Comparison of ENCODE assay signal across 8 mouse cellular contexts in the genomic region with DNA sequence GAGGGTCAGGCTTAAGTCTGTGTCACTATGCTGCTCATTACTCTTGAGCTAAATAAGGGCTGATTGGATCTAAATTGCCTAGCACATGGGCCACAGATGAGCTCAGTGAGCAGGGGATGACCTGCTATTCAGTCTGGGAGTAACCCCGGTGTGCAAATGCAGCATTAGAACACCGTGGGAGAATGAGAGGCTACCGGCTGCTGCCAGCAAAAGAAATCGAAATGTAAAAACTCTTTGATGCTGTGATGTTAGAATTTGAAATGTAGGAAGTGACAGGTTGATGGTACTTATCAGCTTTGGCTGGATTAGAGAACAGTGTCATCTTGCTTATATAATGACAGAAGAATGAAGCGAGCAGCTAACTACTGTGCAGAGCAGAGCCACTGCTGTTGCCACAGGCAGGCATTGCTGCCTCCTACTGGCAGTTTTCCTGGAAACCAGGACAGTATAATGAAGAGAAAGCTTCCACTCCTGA. TPM values are rescaled to one million over a fixed set of nuclear protein-coding genes. Genes with fewer than 3 reads are reported as not detected.
DNase-seq lines count a peak whose midpoint lies in the region; ATAC-seq lines count a peak whose summit lies in the region.

No protein-coding gene starts in this region.

- H3K9ac ChIP-seq in hindbrain, embryonic 13.5 days = no peak overlapping the region

- H3K9me3 ChIP-seq in hindbrain, embryonic 13.5 days = no peaks in the 10 kb centered on the region

- no peaks in the 10 kb centered on the region for H3K36me3 ChIP-seq in hindbrain, embryonic 13.5 days

- WGBS in hindbrain, embryonic 13.5 days = 33% methylated on average over 5 of the region's 5 CpGs

- peak overlapping the region; percentile 0; the same call in 1 of the 2 replicates for H3K27ac ChIP-seq in hindbrain, embryonic 13.5 days

- peak; percentile 8 for DNase-seq in ovary, postnatal 36 days (ENCODE audit: low spot score)
- DNase-seq in ovary, adult 18-20 months (ENCODE audit: low spot score) = no peak
- peak; percentile 53 to 75 for DNase-seq in cerebellum, postnatal 25 days
- peak; percentile 58 to 70 for DNase-seq in layer of hippocampus, postnatal 10 days (ENCODE audit: low spot score in 2 of 2)
- peak; percentile 13 for DNase-seq in naive thymus-derived CD4-positive, alpha-beta T cell, adult 2 months (ENCODE audit: low read depth)
- DNase-seq in spleen, postnatal 10 days (ENCODE audit: low spot score in 2 of 2) = no peak
- no peak for DNase-seq in heart, adult 18-20 months

- H3K27me3 ChIP-seq in hindbrain, embryonic 13.5 days = no peaks in the 10 kb centered on the region

- peak overlapping the region; percentile 1; the same call in 1 of the 2 replicates for H3K4me2 ChIP-seq in hindbrain, embryonic 13.5 days

- no peak overlapping the region for H3K4me3 ChIP-seq in hindbrain, embryonic 13.5 days

- peaks cover 8% of the 10 kb centered on the region; the same call in 1 of the 2 replicates for H3K4me1 ChIP-seq in hindbrain, embryonic 13.5 days (replicated peaks)

- peak; percentile 95 for ATAC-seq in hindbrain, embryonic 13.5 days (ENCODE audit: low FRiP score)

RNA-seq across cellular contexts. Expression of a gene that starts 48.5 kb away (rescaled TPM):
- 7.4 and 9.9 TPM in 2 replicates for polyA plus RNA-seq in hindbrain, embryonic 13.5 days (2015; fragmentation: Nextera tagmentation; extraction: Ambion mirVana)
- 1 to 10 TPM; 2.7 to 3.3 TPM for total RNA-seq in layer of hippocampus, postnatal 10 days (2021)
- under 1 TPM; 0.15 to 0.77 TPM for total RNA-seq in heart, adult 18-20 months (2021)

Comparison
In these comparisons a context has a peak if more than half of its experiments do, and no peak if none do; other contexts are left out.
1. DNase-seq: peak in ovary, postnatal 36 days (single experiment), cerebellum, postnatal 25 days (2 of 2), layer of hippocampus, postnatal 10 days (2 of 2) and naive thymus-derived CD4-positive, alpha-beta T cell, adult 2 months (single experiment); none in ovary, adult 18-20 months (single experiment), spleen, postnatal 10 days (0 of 2) and heart, adult 18-20 months (0 of 2).